Mouse (Mus musculus): Measurements from ENCODE around the gene 3110082I17Rik. TPM values are rescaled to one million over a fixed set of nuclear protein-coding genes. Genes with fewer than 3 reads are reported as not detected.
A peak's percentile ranks its signal among the peaks of the same experiment; 100 is the strongest.
"Not testable (repeated sequence)": the region's sequence is repeated elsewhere in the genome, so short reads cannot be mapped to it uniquely, and the experiment has no call there.

3110082I17Rik gene
- polyA plus RNA-seq, 1 experiment from 2014 or later: 69.4 TPM

GRCm38 (mm10) chr5:139398786-139399185, 61.5 kb downstream of the 3110082I17Rik start:
- WGBS: 90% methylated on average over 5 of the region's 5 CpGs
- H3K36me3 ChIP-seq (replicated peaks): no peaks in the 10 kb centered on the region
- H3K4me3 ChIP-seq: no peak overlapping the region
- no peak overlapping the region for H3K27ac ChIP-seq
- H3K27me3 ChIP-seq (ENCODE audit: poor library complexity, severe bottlenecking): no peaks in the 10 kb centered on the region
- no peak for DNase-seq (ENCODE audit: extremely low spot score, low spot score)
- H3K9me3 ChIP-seq: no peaks in the 10 kb centered on the region
- H3K4me1 ChIP-seq: peaks cover 11% of the 10 kb centered on the region; the same call in 1 of the 2 replicates

GRCm38 (mm10) chr5:139397959-139398753, 62.2 kb downstream of the 3110082I17Rik start:
- Histone ChIP-seq H3K4me3 (no peak overlapping the region), H3K27me3 (ENCODE audit: poor library complexity, severe bottlenecking) (no peaks in the 10 kb centered on the region), H3K9me3 (no peaks in the 10 kb centered on the region), H3K36me3 (replicated peaks) (peaks cover 1% of the 10 kb centered on the region; the same call in 1 of the 2 replicates), H3K27ac (no peak overlapping the region), H3K4me1 (peaks cover 13% of the 10 kb centered on the region; the same call in 1 of the 2 replicates)
- WGBS: 39% methylated on average over 5 of the region's 5 CpGs
- peak; percentile 78 for DNase-seq (ENCODE audit: extremely low spot score, low spot score)

- Histone ChIP-seq H3K4me1 (peaks cover 16% of the 10 kb centered on the region; the same call in 1 of the 2 replicates), H3K27ac (no peak overlapping the region), H3K9me3 (no peaks in the 10 kb centered on the region), H3K4me3 (no peak overlapping the region), H3K36me3 (replicated peaks) (peaks cover 5% of the 10 kb centered on the region; the same call in 1 of the 2 replicates), H3K27me3 (ENCODE audit: poor library complexity, severe bottlenecking) (no peaks in the 10 kb centered on the region)
- 92% methylated on average over 4 of the region's 4 CpGs for WGBS
- DNase-seq (ENCODE audit: extremely low spot score, low spot score): no peak
Measured at GRCm38 (mm10) chr5:139397359-139397916, 62.9 kb downstream of the 3110082I17Rik start.

GRCm38 (mm10) chr5:139395528-139395927, 64.8 kb downstream of the 3110082I17Rik start:
- Histone ChIP-seq H3K27me3 (ENCODE audit: poor library complexity, severe bottlenecking) (no peaks in the 10 kb centered on the region), H3K27ac (no peak overlapping the region), H3K4me1 (peaks cover 23% of the 10 kb centered on the region), H3K9me3 (no peaks in the 10 kb centered on the region), H3K36me3 (replicated peaks) (peaks cover 5% of the 10 kb centered on the region; the same call in 1 of the 2 replicates), H3K4me3 (no peak overlapping the region)
- WGBS: 94% methylated on average over 4 of the region's 4 CpGs
- DNase-seq (ENCODE audit: extremely low spot score, low spot score): no peak

- no peaks in the 10 kb centered on the region for H3K9me3 ChIP-seq
- no peak for DNase-seq (ENCODE audit: extremely low spot score, low spot score)
- no peak overlapping the region for H3K4me3 ChIP-seq
- no peak overlapping the region; the same call in 1 of the 2 replicates for H3K27ac ChIP-seq
- H3K4me1 ChIP-seq: peaks cover 32% of the 10 kb centered on the region
- 84% methylated on average over 7 of the region's 7 CpGs for WGBS
- H3K36me3 ChIP-seq (replicated peaks): peaks cover 5% of the 10 kb centered on the region; the same call in 1 of the 2 replicates
- H3K27me3 ChIP-seq (ENCODE audit: poor library complexity, severe bottlenecking): no peaks in the 10 kb centered on the region
Measured at GRCm38 (mm10) chr5:139394399-139394798, 65.9 kb downstream of the 3110082I17Rik start.

GRCm38 (mm10) chr5:139393197-139393588, 67.1 kb downstream of the 3110082I17Rik start:
- Histone ChIP-seq H3K36me3 (replicated peaks) (peaks cover 5% of the 10 kb centered on the region; the same call in 1 of the 2 replicates), H3K4me1 (peaks cover 39% of the 10 kb centered on the region), H3K4me3 (no peak overlapping the region), H3K27me3 (ENCODE audit: poor library complexity, severe bottlenecking) (no peaks in the 10 kb centered on the region), H3K27ac (no peak overlapping the region), H3K9me3 (no peaks in the 10 kb centered on the region)
- 93% methylated on average over 16 of the region's 16 CpGs for WGBS
- no peak for DNase-seq (ENCODE audit: extremely low spot score, low spot score)

- no peak overlapping the region for H3K27ac ChIP-seq
- 94% methylated on average over 37 of the region's 37 CpGs for WGBS
- H3K27me3 ChIP-seq (ENCODE audit: poor library complexity, severe bottlenecking): no peaks in the 10 kb centered on the region
- H3K4me3 ChIP-seq: no peak overlapping the region
- H3K36me3 ChIP-seq (replicated peaks): peaks cover 5% of the 10 kb centered on the region; the same call in 1 of the 2 replicates
- peaks cover 43% of the 10 kb centered on the region for H3K4me1 ChIP-seq
- H3K9me3 ChIP-seq: no peaks in the 10 kb centered on the region
- no peak for DNase-seq (ENCODE audit: extremely low spot score, low spot score)
Measured at GRCm38 (mm10) chr5:139392219-139393196, 67.8 kb downstream of the 3110082I17Rik start.

GRCm38 (mm10) chr5:139391309-139391990, 68.9 kb downstream of the 3110082I17Rik start:
- DNase-seq (ENCODE audit: extremely low spot score, low spot score): no peak
- peaks cover 5% of the 10 kb centered on the region; the same call in 1 of the 2 replicates for H3K36me3 ChIP-seq (replicated peaks)
- H3K4me3 ChIP-seq: no peak overlapping the region
- 86% methylated on average over 11 of the region's 11 CpGs for WGBS
- no peaks in the 10 kb centered on the region for H3K9me3 ChIP-seq
- peaks cover 48% of the 10 kb centered on the region for H3K4me1 ChIP-seq
- H3K27ac ChIP-seq: peak overlapping the region; percentile 57; the same call in 1 of the 2 replicates
- H3K27me3 ChIP-seq (ENCODE audit: poor library complexity, severe bottlenecking): no peaks in the 10 kb centered on the region

GRCm38 (mm10) chr5:139390324-139391119, 69.8 kb downstream of the 3110082I17Rik start:
- H3K4me3 ChIP-seq: not testable (repeated sequence)
- peak overlapping the region; percentile 74; the same call in 1 of the 2 replicates for H3K27ac ChIP-seq

GRCm38 (mm10) chr5:139389676-139390061, 70.7 kb downstream of the 3110082I17Rik start:
- Histone ChIP-seq H3K9me3 (no peaks in the 10 kb centered on the region), H3K27me3 (ENCODE audit: poor library complexity, severe bottlenecking) (no peaks in the 10 kb centered on the region), H3K4me3 (no peak overlapping the region), H3K36me3 (replicated peaks) (peaks cover 5% of the 10 kb centered on the region; the same call in 1 of the 2 replicates), H3K27ac (peak overlapping the region; percentile 74), H3K4me1 (peaks cover 45% of the 10 kb centered on the region)
- DNase-seq (ENCODE audit: extremely low spot score, low spot score): no peak
- WGBS: 67% methylated on average over 6 of the region's 6 CpGs

More at GRCm38 (mm10) chr5:139390324-139391119, 69.8 kb downstream of the 3110082I17Rik start:
- not testable (repeated sequence) for DNase-seq (ENCODE audit: extremely low spot score, low spot score); H3K9me3 ChIP-seq; H3K36me3 ChIP-seq (replicated peaks); H3K27me3 ChIP-seq (ENCODE audit: poor library complexity, severe bottlenecking)
- 79% methylated on average over 5 of the region's 5 CpGs for WGBS
- peaks cover 48% of the 10 kb centered on the region for H3K4me1 ChIP-seq
